Mouse (Mus musculus) ES-E14 (cell line): ENCODE data around the gene Zdhhc14. TPM values are rescaled to one million over a fixed set of nuclear protein-coding genes. Genes with fewer than 3 reads are reported as not detected.
A peak's percentile ranks its signal among the peaks of the same experiment; 100 is the strongest.

Experiments
- DNase-seq: peaks from one replicate; pipeline ENCODE4 v3.0.0-alpha.2; 2013; ENCODE audit warnings: low read depth, low spot score
- H3K27ac ChIP-seq: 2 replicates; pipeline ENCODE4 v1.5.1; 2012; ENCODE audit warnings: low read depth, mild to moderate bottlenecking, low read length, moderate library complexity, mixed read lengths; ENCODE audit not compliant: poor library complexity, insufficient read depth, severe bottlenecking
- H3K36me3 ChIP-seq: 2 replicates; pipeline ENCODE4 v1.6.1; 2012; ENCODE audit warnings: mild to moderate bottlenecking, low read length, moderate library complexity, mixed read lengths; ENCODE audit not compliant: control insufficient read depth, poor library complexity, insufficient read depth, severe bottlenecking
- H3K4me1 ChIP-seq, 2 experiments: fragments of 150-350 bp in 1 of 2; sonication (generic) in 1 of 2; 2 replicates each; pipeline ENCODE4 v1.6.1; 2012; ENCODE audit warnings: low read length in 2 of 2, mild to moderate bottlenecking in 1 of 2, mixed read lengths in 1 of 2; ENCODE audit not compliant: control insufficient read depth in 2 of 2, insufficient read depth in 2 of 2, poor library complexity in 1 of 2
- H3K4me3 ChIP-seq, 2 experiments: fragments of 150-350 bp in 1 of 2; sonication (generic) in 1 of 2; 2 replicates each; pipeline ENCODE4 v1.5.1; 2012; ENCODE audit warnings: low read length in 2 of 2, low read depth in 1 of 2, mild to moderate bottlenecking in 1 of 2, mixed read lengths in 1 of 2; ENCODE audit not compliant: insufficient read depth in 1 of 2, poor library complexity in 1 of 2, severe bottlenecking in 1 of 2
- H3K9ac ChIP-seq: 2 replicates; pipeline ENCODE4 v1.6.1; 2012; ENCODE audit warnings: low read depth, mild to moderate bottlenecking, low read length, mixed read lengths; ENCODE audit not compliant: poor library complexity, insufficient read depth, severe bottlenecking
- H3K9me3 ChIP-seq: fragments of 150-350 bp; sonication (generic); 2 replicates; pipeline ENCODE4 v1.6.1; 2012; ENCODE audit warnings: low read depth, mild to moderate bottlenecking, low read length; ENCODE audit not compliant: control insufficient read depth, insufficient read depth
- CHD2 ChIP-seq: IDR thresholded peaks from 2 replicates; pipeline ENCODE4 v1.6.1; 2014; ENCODE audit warnings: mild to moderate bottlenecking, low read depth, low read length, inconsistent platforms
- HCFC1 ChIP-seq: IDR thresholded peaks from 2 replicates; pipeline ENCODE4 v1.6.1; 2012; ENCODE audit warnings: low read length, inconsistent platforms, borderline replicate concordance; ENCODE audit not compliant: insufficient read depth
- MAFK ChIP-seq: IDR thresholded peaks from 2 replicates; pipeline ENCODE4 v1.6.1; 2014; ENCODE audit warnings: mild to moderate bottlenecking, low read depth, low read length, inconsistent platforms; ENCODE audit not compliant: insufficient read depth
- ZC3H11A ChIP-seq: IDR thresholded peaks from 2 replicates; pipeline ENCODE4 v1.6.1; 2012; ENCODE audit warnings: low read depth, mild to moderate bottlenecking, inconsistent platforms, low read length, borderline replicate concordance
- ZNF384 ChIP-seq: IDR thresholded peaks from 2 replicates; pipeline ENCODE4 v1.6.1; 2012; ENCODE audit warnings: low read depth, low read length, inconsistent platforms
- in situ Hi-C, 2 experiments: fragments of 600-800 bp; cut with MboI; formaldehyde crosslinking; loops; one replicate each; pipeline ENCODE4 v1.15.1; 2025; ENCODE audit warnings: low sequenced_read_pairs in 2 of 2, inconsistent platforms in 1 of 2; ENCODE audit not compliant: unreplicated experiment in 2 of 2
- total RNA-seq: library from RNA; depleted of rRNA; stranded (reverse); fragments of 300-350 nt; gene quantifications from 2 replicates; pipeline ENCODE4 v1.2.3, GENCODE M21; 2012

Zdhhc14 gene
- total RNA-seq, 1 experiment: 0.76 TPM

- in situ Hi-C loops: no loop called here
- no peak for TF ChIP-seq HCFC1
- no peak for DNase-seq
These were observed 271.4 kb downstream of the Zdhhc14 start for GRCm38 (mm10) chr17:5763768-5764167.

GRCm38 (mm10) chr17:5764270-5764669 lies 271.9 kb downstream of the Zdhhc14 start:
- Histone ChIP-seq H3K27ac (no peak overlapping the region), H3K9ac (no peak overlapping the region), H3K36me3 (no peaks in the 10 kb centered on the region), H3K4me3 (no peak overlapping the region), H3K9me3 (no peaks in the 10 kb centered on the region), H3K4me1 (peaks cover 2 to 12% of the 10 kb centered on the region in 2 experiments; a peak in 1 of 4 replicates)
- no peak for DNase-seq
- peak; percentile 76; the same call in 1 of the 2 replicates for TF ChIP-seq ZNF384
- TF ChIP-seq CHD2: no peak
- in situ Hi-C loops: no loop called here

More at GRCm38 (mm10) chr17:5763768-5764167, 271.4 kb downstream of the Zdhhc14 start:
- Histone ChIP-seq H3K9ac (no peak overlapping the region), H3K27ac (no peak overlapping the region), H3K4me3 (peak overlapping the region in 1 of 2 experiments; percentile 54; a peak in 1 of 4 replicates), H3K36me3 (no peaks in the 10 kb centered on the region), H3K9me3 (no peaks in the 10 kb centered on the region), H3K4me1 (peaks cover 2 to 10% of the 10 kb centered on the region in 2 experiments; a peak in 1 of 4 replicates)

DNA sequence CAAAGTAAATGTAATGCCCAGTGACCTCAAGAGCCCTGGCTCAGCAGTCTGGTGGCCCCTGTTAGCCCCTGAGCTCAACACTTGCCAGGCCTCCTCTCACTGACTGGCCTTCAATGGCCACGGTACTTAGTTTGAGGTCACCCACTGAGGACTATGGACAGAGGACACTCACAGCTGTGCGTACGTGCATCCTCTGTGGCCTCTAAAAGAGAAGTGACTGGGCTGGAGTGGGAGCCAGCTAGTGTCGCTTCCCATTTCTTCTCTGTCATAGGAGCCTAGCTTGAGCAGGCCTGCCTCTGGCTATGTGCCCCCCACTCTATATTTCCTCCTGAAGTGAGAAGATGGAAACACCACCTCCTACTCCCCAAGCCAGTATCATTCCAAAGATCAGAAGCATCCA lies 273.4 kb downstream of the Zdhhc14 start:
- Histone ChIP-seq H3K4me1 (peaks cover 2 to 12% of the 10 kb centered on the region in 2 experiments; a peak in 2 of 4 replicates), H3K27ac (no peak overlapping the region), H3K9me3 (no peaks in the 10 kb centered on the region), H3K4me3 (no peak overlapping the region), H3K9ac (no peak overlapping the region), H3K36me3 (no peaks in the 10 kb centered on the region)
- no peak for TF ChIP-seq ZC3H11A
- no peak for TF ChIP-seq HCFC1
- TF ChIP-seq ZNF384: no peak
- no peak for TF ChIP-seq MAFK
- no peak for TF ChIP-seq CHD2
- in situ Hi-C loops: no loop called here
- no peak for DNase-seq

DNA sequence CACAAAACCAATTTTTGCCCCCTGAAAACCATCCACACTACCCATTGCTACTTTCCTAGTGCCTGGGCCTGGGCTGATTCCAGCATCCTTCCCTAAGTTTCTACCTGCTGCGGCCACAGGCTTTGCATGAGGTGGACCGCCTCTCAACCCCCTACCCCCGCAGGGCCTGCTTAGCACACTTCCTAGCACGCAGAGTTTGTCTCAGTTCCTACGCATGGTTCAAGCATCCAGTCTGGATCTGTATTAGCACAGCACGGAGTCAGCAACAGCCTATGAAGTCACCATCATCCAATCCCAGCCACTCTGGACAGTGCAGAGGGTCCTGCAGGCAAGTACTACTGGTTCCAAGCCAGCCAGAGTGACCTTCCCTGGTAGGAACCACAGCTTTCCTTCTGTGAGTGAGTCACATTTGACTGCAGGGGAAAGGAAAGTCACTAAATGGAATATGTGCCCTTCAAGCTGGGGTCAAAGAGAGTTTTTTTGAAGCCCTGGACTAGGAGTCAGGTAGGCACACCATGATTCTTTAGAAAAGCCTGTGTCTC lies 275.9 kb downstream of the Zdhhc14 start:
- Histone ChIP-seq H3K4me1 (peaks cover 2 to 11% of the 10 kb centered on the region in 2 experiments; a peak in 2 of 4 replicates), H3K27ac (no peak overlapping the region), H3K9ac (no peak overlapping the region), H3K4me3 (no peak overlapping the region), H3K9me3 (no peaks in the 10 kb centered on the region), H3K36me3 (no peaks in the 10 kb centered on the region)
- TF ChIP-seq ZNF384 (no peak), ZC3H11A (no peak), HCFC1 (no peak), MAFK (no peak), CHD2 (no peak)
- in situ Hi-C loops: no loop called here
- DNase-seq: no peak

- H3K27ac ChIP-seq: no peak overlapping the region
- in situ Hi-C loops: no loop called here
- H3K4me3 ChIP-seq: no peak overlapping the region
- peaks cover 2 to 6% of the 10 kb centered on the region in 2 experiments; a peak in 2 of 4 replicates for H3K4me1 ChIP-seq
- DNase-seq: no peak
- no peaks in the 10 kb centered on the region for H3K9me3 ChIP-seq
- H3K36me3 ChIP-seq: no peaks in the 10 kb centered on the region
- TF ChIP-seq CHD2 (no peak), ZNF384 (no peak), ZC3H11A (no peak), HCFC1 (no peak), MAFK (no peak)
- H3K9ac ChIP-seq: no peak overlapping the region
These were observed 276.6 kb downstream of the Zdhhc14 start for GRCm38 (mm10) chr17:5768810-5769520.
